Mouse (Mus musculus) cortical plate, adult 2 months (tissue): Measurements from ENCODE around the gene Fam120c.

Experiments used
- CTCF ChIP-seq: fragments of 200-500 bp; IDR thresholded peaks from 2 replicates; pipeline ENCODE4 v1.5.1; 2011; ENCODE audit warnings: mild to moderate bottlenecking, control low read depth, low read length; ENCODE audit not compliant: insufficient read depth; ENCODE audit errors: extremely low read depth
- POLR2A ChIP-seq: fragments of 200-500 bp; IDR thresholded peaks from 2 replicates; pipeline ENCODE4 v1.6.1; 2011; ENCODE audit warnings: mild to moderate bottlenecking, low read length, control low read depth; ENCODE audit not compliant: insufficient read depth; ENCODE audit errors: extremely low read depth

DNA sequence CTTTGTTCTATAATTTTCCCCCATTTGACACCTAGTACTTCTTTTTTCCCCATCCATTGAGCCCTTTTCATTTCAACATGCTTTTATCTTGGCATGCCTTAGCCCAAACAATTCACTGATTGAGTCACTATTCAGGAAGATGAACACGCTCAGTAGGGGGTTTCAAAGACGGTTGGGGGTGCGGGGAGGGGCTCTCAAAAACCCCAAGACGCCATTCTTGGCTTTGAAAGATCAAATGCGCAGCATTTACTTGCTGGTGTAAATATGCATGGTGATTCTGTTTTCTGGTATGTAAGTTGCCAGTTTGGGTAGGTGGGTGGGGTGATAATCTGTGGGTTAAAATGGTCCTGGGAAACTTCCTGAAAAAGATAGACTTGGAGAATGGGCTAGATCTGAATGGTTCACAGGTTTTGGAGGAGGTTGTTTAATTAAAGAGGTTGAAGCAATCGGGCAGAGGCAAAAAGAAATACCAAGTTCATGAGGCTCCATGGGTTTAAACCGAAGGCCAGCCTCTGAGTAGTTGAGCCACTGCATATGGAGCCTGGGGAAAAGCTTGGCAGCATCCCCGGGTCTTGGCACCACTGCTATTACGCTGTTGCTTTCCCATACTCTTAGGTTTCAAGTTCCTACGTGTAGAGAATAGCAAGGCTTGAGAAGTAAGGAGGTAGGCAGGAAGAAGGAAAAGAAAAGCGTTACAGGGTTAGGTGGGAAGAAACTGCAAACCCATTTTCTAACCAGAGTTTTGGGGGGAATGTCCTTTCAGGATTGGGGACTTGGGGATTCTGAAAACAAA lies 1.6 kb downstream of the Fam120c start:
- TF ChIP-seq CTCF (no peak), POLR2A (no peak)
